Mouse (Mus musculus) gastrocnemius, postnatal 10 days (tissue): ENCODE data around the gene Dnah12. TPM values are rescaled to one million over a fixed set of nuclear protein-coding genes. Genes with fewer than 3 reads are reported as not detected.
"Not testable (repeated sequence)": the region's sequence is repeated elsewhere in the genome, so short reads cannot be mapped to it uniquely, and the experiment has no call there.

Experiments used
- DNase-seq: peaks from one replicate; pipeline ENCODE4 v3.0.0; 2021; ENCODE audit warnings: mixed read lengths
- microRNA-seq, 2 experiments: library from miRNA; unstranded; fragments of <30 nt; microRNA quantifications; one replicate each; pipeline ENCODE4 v1.2.0; 2021
- total RNA-seq, 2 experiments: library from RNA; stranded (reverse); gene quantifications; 2 replicates each; pipeline ENCODE4 v1.2.3; 2021

Dnah12 gene
- total RNA-seq, 2 experiments from 2014 or later = not detected

DNA sequence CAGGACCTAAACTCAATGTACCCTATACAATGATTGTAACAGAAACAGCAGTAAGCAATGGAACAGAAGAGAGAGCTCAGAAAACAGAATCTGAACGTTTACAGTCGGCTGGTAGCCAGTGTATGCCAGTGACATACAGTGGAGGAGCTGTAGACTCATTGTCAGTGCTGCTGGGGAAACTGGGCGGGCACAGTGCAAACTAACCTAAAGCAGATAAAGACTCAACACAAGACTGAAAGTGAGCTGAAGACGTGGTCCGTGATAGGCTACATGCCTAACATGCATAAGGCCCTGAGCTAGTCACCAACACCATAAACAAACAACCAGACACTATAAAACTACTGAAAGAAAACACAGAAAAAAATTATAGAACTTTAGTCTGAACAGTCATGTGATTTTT is 188.6 kb downstream of the Dnah12 start:
- no peak for DNase-seq

DNA sequence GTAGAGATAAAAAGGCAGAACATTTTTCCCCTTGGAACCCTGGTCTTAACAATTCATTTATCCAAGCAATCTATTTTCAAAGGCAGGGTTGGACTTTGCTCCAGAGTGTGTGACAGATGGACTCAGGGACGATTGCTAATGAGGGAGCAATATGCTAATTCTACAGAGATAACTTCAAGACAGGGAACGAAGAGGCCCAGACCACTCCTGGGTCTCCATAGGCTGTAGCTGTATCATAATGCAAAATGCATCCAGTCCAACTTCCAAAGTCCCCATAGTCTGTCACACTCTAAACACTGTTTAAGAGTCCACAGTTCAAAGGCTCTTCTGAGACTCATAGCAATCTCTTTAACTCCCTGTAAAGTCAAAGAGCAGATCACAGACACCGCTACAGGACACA is 194.2 kb downstream of the Dnah12 start:
- no peak for DNase-seq

DNA sequence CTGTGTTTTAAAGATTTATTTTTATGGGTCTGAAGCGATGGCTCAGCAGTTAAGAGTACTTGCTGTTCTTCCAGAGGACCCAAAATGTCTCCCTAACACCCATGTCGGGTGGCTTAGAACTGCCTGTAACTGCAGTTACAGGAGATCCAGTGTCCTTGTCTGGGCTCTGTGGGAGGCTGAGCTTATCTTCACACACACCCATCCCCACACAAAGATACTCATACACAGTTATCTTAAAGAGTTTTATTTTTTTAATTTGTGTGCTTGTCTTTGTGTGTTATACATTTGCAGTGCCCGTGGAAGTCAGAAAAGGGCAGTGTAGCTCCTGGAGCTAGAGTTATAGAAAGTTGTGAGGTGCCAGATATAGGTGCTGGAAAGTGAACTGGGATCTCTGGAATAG is 197.7 kb downstream of the Dnah12 start:
- DNase-seq = no peak

DNA sequence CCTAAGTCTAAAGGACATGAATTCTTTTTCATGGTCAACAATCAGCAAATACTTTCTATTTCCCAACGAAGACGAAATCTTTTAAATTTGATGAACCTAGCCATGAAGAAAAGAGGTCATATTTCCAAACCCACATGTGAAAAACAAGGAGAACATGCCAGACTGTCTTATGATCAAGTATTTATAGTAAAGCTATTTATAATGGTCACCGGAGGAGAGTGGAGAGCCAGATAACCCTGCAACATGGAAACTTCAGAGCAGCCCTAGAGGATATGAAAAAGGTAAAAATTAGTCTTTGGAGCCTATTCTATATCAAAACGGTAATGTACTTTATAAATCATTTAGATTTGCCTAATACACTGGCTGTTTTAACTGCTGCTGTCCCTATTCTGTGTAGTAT is 201.3 kb downstream of the Dnah12 start, which contains the start of gene Asb14:
Asb14 (plus strand) TSS at position 166 of the 400 bp plus-strand sequence.
- DNase-seq = no peak

DNA sequence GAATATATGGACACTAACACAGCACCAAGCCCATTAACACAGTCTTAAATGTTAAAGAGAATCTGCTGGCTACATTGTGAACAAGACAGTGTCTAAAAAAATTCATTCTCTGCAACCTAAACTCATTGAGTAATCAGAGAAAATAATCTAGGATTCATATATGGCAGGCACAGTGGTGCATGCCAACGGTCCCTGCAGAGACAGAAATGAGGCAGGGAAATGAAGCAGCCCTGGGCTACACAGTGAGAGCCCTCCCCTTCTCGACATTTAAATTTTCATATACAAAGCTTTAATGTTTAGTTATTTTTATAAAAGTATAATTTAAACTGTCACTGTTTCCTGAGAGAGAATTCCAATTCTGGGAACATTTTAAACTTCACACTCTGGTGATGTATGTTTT is 206.4 kb downstream of the Dnah12 start:
- DNase-seq = no peak

DNA sequence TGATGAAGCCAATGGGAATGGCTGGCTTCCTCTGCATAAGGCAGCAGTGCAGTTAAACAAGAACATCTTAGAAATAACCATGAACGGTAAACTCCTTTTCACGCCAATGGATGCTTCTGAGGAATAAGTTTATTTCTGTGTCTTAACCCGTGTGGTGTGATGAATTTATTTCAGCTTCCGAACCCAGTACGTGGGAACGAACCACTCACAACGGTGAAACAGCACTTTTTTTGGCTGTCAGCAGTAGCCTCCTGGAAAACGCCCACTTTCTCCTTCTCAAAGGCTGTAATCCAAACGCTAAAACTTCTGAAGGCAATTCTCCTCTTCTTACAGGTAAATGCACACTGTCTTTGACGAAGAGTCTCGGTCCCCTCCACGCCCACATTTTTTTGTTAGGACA is 207.8 kb downstream of the Dnah12 start:
- DNase-seq = no peak

DNA sequence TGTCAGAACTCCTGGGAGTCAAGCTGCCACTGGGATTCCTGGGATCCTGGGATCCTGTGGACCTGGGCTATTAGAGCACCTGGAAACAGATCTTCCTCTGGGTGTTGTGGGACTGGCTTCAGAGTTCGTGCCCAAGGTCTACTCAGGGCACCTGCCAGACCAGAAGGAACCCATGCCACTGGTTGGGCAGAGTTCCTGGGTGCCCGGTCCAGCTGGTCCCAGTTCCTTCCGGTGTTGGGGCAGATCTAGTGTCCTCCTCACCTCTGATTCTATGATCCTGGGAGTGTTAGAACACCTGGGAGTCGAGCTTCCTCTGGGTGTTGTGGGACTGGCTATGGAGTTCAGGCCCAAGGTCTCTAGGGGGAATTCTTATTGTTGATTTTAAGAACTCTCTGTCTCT is 214.3 kb downstream of the Dnah12 start:
- no peak for DNase-seq

DNA sequence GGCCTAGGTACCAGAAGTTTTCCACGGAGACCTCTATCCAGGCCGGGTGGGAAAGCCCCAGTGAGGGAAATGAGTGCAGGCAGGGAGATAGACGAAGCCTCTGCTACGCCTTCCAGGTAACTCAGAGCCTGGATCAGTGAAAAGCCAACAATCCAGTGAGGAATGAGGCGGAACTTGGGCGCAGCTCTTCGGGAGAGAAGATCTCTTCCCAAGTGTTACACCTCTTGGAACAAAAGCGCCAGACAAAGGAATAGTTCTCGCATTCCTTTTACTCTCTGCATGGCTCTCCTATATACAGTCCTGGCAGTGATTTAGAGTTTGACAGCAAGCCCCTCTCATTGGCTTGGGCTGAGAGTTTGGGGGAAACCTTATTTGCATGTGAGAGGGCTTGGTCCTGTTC is 217.4 kb downstream of the Dnah12 start:
- not testable (repeated sequence) for DNase-seq

DNA sequence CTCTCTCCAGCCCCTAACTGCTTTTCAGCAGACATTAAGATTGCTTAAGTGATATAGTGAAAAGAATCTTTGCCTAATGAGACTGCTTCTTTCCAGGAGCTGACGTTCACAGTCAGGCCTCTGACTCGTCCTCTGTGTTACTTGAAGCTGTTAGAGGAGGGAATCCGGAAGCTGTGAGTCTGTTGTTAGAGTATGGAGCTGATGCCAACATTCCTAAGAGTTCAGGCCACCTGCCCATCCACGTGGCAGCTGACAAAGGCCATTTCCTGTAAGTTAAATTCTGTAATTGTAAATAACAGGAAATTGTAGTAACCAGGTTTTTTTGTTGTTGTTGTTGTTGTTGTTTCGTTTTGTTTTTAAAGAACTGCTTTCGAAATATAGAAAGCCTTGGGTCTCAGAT is 218.1 kb downstream of the Dnah12 start:
- DNase-seq = no peak

DNA sequence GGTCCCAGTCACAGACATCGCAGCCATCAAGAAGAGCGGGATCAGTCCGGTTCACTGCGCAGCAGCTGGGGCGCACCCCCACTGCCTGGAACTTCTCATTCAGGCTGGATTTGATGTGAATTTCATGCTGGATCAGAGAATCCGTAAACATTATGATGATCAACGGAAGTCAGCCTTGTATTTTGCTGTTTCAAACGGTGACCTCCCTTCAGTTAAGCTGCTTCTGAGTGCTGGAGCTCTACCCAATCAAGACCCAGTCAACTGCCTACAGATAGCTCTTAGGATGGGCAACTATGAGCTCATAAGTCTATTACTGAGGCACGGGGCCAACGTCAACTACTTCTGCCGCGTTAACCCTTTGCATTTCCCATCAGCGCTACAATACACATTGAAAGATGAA is 218.8 kb downstream of the Dnah12 start:
- no peak for DNase-seq

DNA sequence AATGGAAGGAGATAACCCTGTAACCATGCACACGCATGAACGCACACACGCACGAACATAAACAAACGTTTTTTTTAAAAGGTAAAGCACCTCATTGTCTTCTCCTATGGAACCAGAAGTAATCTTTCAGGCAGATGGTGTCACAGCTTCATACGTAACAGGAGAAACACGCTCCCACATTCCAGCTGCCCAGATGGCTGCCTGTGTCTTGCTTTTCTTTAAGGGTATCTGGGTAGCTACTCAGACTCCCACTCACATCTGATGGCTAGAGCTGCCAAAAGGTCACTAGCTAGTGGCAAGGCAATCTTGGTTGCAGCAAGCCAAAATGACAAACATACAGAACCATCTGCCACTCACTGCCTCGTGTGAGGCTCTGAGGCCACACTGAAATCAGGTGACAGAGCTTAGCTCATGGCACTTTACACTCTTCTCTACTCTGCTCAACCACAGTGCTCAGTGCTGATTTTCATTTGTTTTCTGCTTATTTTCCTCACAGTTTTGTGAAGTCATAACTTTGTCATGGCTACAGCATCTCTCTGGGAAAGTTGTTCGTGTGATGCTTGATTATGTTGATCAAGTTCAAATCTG is 220.7 kb downstream of the Dnah12 start:
- DNase-seq = no peak

DNA sequence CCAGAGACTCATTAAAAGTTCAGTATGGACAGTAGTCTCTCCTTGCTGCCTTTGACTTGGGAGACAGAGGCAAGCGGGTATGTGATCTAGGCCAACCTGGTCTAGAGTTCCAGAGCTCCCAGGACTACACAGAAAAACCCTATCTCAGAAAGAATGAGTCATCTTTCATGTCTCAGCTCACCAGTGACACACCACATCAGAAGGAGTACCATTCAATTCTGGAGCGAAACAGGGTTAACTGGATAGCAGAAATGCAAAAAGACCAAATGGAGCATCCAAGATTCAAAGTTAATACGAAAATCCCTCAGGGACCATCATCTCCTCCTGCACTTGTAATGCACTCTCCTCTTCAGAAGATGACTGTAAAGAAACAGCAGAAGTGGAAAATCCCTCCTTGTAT is 226.2 kb downstream of the Dnah12 start:
- no peak for DNase-seq

DNA sequence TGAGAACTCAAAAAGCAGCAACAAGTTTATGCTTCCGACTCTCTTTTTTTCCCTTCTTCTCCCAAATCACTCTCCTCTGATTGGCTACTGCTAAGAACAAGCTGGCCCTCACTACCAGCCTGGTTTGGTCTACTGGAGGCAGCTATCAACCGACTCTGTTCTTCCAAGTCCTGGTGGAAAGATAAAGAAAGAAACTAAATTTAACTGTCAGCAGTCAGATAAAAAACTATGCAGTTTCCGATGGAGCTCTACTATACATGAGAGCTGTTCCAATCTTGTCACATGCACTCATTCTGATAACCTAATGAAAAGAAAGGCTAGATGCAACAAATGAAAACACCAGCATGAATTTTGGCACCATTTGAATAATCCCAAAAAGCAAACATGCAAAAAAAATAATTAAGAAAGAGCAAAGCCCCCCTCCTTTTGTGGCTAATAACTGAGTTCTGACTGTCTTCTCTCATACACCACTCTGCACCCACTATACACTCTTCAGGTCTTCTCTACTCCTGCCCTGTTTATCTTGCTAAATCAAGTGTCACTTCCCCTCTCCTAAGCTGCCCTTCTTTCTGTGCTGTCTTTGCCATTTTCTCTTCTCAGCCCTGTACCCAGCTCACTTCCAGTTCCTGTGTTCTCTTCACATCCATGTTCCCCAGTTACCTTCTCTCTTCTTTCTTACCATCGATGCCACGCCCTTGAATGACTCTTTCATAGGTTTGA is 230.8 kb downstream of the Dnah12 start:
- DNase-seq = no peak

DNA sequence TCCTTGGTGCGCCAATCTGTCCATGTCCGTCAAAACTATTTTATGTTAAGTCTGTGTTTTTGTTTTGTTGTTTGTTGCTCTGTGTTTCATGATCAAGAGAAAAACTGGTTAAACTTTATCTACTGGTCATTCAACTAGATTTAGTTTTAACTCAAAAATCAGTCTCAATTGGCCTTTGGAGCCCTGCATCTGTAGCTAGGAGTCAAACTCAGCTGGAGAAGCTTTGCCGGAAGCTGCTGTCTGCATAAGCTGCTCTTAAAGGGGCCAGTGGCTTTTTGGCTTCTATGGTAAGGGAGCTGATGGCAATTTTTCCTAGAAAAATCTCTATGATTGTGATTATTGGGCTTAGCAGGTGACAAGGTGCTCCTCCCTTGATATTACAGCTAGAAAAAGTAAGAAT is 241.8 kb downstream of the Dnah12 start:
- DNase-seq = no peak

DNA sequence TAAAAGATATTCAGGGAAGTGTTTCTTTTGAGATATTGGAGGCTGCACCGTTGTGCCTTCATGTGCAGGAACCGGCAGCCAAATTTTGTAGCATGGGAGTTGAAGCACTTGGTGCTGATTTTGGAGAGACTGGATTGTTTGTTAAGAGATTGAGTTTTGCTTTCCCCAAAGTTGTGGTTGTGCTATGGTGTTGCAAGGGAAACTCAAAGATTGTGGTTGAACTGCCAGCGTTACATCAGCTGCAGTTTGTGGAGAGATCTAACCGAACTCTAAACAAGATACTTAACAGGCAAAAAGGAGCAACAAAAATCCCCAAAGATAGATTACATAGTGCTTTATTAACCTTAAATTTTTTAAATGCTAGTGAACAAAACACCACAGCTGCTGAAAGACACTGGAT is 242.5 kb downstream of the Dnah12 start:
- DNase-seq = no peak

Small RNA genes within 50 kb of the gene (microRNA-seq; reads per million reads assigned to microRNA genes)
- 0 to 0.50 reads per million in 2 experiments for gene Mir7672

Other genes with a start within 250 kb of the Dnah12 start
- gene Slmap, start 158.3 kb upstream of the Dnah12 start, total RNA-seq = 100 to 1,000 TPM; 111 to 113 TPM
- gene Dennd6a, start 119.4 kb upstream of the Dnah12 start, total RNA-seq = 10 to 100 TPM; 13.9 to 19.1 TPM
- 100 to 1,000 TPM in 1 of 2 experiments, 10 to 100 TPM in 1; 90.0 to 126 TPM for gene Arf4, start 55.2 kb upstream of the Dnah12 start, total RNA-seq
- 1 to 10 TPM; 3.3 to 3.6 TPM for gene Pde12, start 23.4 kb upstream of the Dnah12 start, total RNA-seq
- 10 to 100 TPM; 18.2 to 23.9 TPM for gene Asb14, start 201.3 kb downstream of the Dnah12 start, total RNA-seq